In the genomic region with DNA sequence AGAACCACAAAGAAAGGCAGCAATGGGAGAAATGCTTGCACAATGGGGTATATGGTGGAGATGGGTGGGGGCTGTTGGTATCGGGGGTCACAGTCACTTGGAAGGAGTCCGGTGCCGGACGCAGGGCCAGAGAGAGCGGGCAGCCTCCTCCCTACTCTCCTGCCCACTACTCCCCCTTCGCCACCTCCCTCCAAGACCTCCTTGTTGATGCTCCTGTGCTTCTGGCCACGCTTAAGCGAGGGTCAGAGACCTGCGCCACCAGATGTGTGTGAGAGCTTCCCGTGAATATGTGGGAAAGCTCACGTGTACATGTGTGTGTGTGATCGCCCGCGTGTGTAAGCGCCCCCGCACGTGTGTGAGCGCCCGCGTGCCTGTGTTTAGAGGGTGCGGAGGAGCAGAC, we compare ENCODE assay signal across 9 mouse cellular contexts. TPM values are rescaled to one million over a fixed set of nuclear protein-coding genes. Genes with fewer than 3 reads are reported as not detected.
A peak's percentile ranks its signal among the peaks of the same experiment; 100 is the strongest.
DNase-seq lines count a peak whose midpoint lies in the region; ATAC-seq and TF ChIP-seq lines count a peak whose summit lies in the region.
"Had no signal": no experiment of that assay in that cellular context is flagged by ENCODE, and none has a peak within 500 bp of the region (broad histone marks: within the 10 kb centered on the region; RNA-seq: fewer than 3 reads in every experiment).

No protein-coding gene starts in this region.

- H3K9ac ChIP-seq in kidney, embryonic 14.5 days (ENCODE audit: low read depth, low read length) = peak overlapping the region; percentile 32
- no peak overlapping the region for H3K9ac ChIP-seq in embryonic facial prominence, embryonic 15.5 days
- peak overlapping the region; percentile 30; the same call in 1 of the 2 replicates for H3K9ac ChIP-seq in midbrain, postnatal 0 days (replicated peaks; ENCODE audit: low read length, poor library complexity, severe bottlenecking)

- peaks cover 10% of the 10 kb centered on the region for H3K4me1 ChIP-seq in kidney, embryonic 14.5 days (ENCODE audit: control insufficient read depth, insufficient read depth, low read length)
- peaks cover 11% of the 10 kb centered on the region; the same call in 1 of the 2 replicates for H3K4me1 ChIP-seq in embryonic facial prominence, embryonic 15.5 days
- H3K4me1 ChIP-seq in midbrain, postnatal 0 days (ENCODE audit: insufficient read depth, low read length) = peaks cover 7% of the 10 kb centered on the region; the same call in 1 of the 2 replicates

- peak overlapping the region; percentile 57 for H3K4me2 ChIP-seq in kidney, embryonic 14.5 days (replicated peaks; ENCODE audit: low read depth, low read length)
- H3K4me2 ChIP-seq in embryonic facial prominence, embryonic 15.5 days (replicated peaks) = peak overlapping the region; percentile 44
- peak overlapping the region; percentile 76 for H3K4me2 ChIP-seq in midbrain, postnatal 0 days (ENCODE audit: low read depth, low read length, poor library complexity, severe bottlenecking)

- H3K36me3 ChIP-seq in kidney, embryonic 14.5 days (ENCODE audit: control insufficient read depth, insufficient read depth, low read length) = no peaks in the 10 kb centered on the region
- H3K36me3 ChIP-seq in embryonic facial prominence, embryonic 15.5 days = no peaks in the 10 kb centered on the region
- no peaks in the 10 kb centered on the region for H3K36me3 ChIP-seq in midbrain, postnatal 0 days (ENCODE audit: insufficient read depth, low read length)

- no peak for TF ChIP-seq CTCF in left cerebral cortex, adult 2 months (IDR thresholded peaks at IDR 0.05)
- TF ChIP-seq CTCF in midbrain, postnatal 0 days (IDR thresholded peaks at IDR 0.05) = no peak

- H3K4me3 ChIP-seq in kidney, embryonic 14.5 days (ENCODE audit: low read length) = peak overlapping the region; percentile 32
- peak overlapping the region; percentile 27 for H3K4me3 ChIP-seq in embryonic facial prominence, embryonic 15.5 days (replicated peaks)
- H3K4me3 ChIP-seq in left cerebral cortex, adult 2 months = peak overlapping the region; percentile 17; the same call in 1 of the 2 replicates
- H3K4me3 ChIP-seq in midbrain, postnatal 0 days (ENCODE audit: low read depth, low read length) = peak overlapping the region; percentile 35
- H3K4me3 ChIP-seq: erythroblast, embryonic 14.5 days had no signal

- WGBS in kidney, embryonic 14.5 days = under 1% methylated on average over 21 of the region's 21 CpGs
- WGBS in embryonic facial prominence, embryonic 15.5 days = 2% methylated on average over 21 of the region's 21 CpGs
- 3% methylated on average over 21 of the region's 21 CpGs for WGBS in midbrain, postnatal 0 days

- no peak overlapping the region for H3K27ac ChIP-seq in kidney, embryonic 14.5 days (ENCODE audit: low read depth, low read length)
- H3K27ac ChIP-seq in embryonic facial prominence, embryonic 15.5 days (replicated peaks) = no peak overlapping the region
- no peak overlapping the region for H3K27ac ChIP-seq in left cerebral cortex, adult 2 months
- H3K27ac ChIP-seq in midbrain, postnatal 0 days (ENCODE audit: low read depth, low read length) = no peak overlapping the region

- no peaks in the 10 kb centered on the region for H3K9me3 ChIP-seq in kidney, embryonic 14.5 days (ENCODE audit: control insufficient read depth, low read length)
- no peaks in the 10 kb centered on the region for H3K9me3 ChIP-seq in embryonic facial prominence, embryonic 15.5 days (replicated peaks)
- H3K9me3 ChIP-seq in midbrain, postnatal 0 days (ENCODE audit: low read length) = no peaks in the 10 kb centered on the region

- peak; percentile 25; the same call in 1 of the 2 replicates for ATAC-seq in kidney, embryonic 14.5 days (ENCODE audit: low FRiP score, low TSS enrichment)
- no peak for ATAC-seq in embryonic facial prominence, embryonic 15.5 days (ENCODE audit: insufficient number of reproducible peaks, low FRiP score, low TSS enrichment, low read depth)
- ATAC-seq in midbrain, postnatal 0 days (ENCODE audit: low FRiP score) = no peak

- DNase-seq in kidney, postnatal 36 days = no peak
- peak in 1 of 2 experiments; percentile 23 for DNase-seq in left cerebral cortex, adult 2 months (ENCODE audit: extremely low spot score in 1 of 2, low spot score in 2 of 2)
- DNase-seq in midbrain, postnatal 0 days (ENCODE audit: low spot score) = no peak
- DNase-seq in ovary, adult 18-20 months (ENCODE audit: low spot score) = no peak
- DNase-seq in adrenal gland, postnatal 10 days = no peak
- DNase-seq in layer of hippocampus, adult 8-10 months (ENCODE audit: low spot score in 2 of 2) = no peak

- intact Hi-C loops in left cerebral cortex, adult 2 months (cut with DNase I) = no loop called here

- peaks cover 31% of the 10 kb centered on the region for H3K27me3 ChIP-seq in kidney, embryonic 14.5 days (ENCODE audit: control insufficient read depth, insufficient read depth, low read length)
- H3K27me3 ChIP-seq in embryonic facial prominence, embryonic 15.5 days = peaks cover 55% of the 10 kb centered on the region
- 0 out of 2 replicates have a peak, but pooled peaks cover 13% of the 10 kb centered on the region for H3K27me3 ChIP-seq in midbrain, postnatal 0 days (ENCODE audit: insufficient read depth, low read length)

RNA-seq across cellular contexts. Expression of a gene that starts 0.3 kb away (rescaled TPM):
- polyA plus RNA-seq in kidney, embryonic 14.5 days (2014; fragmentation: Nextera tagmentation; extraction: Ambion mirVana) = 0.40 and 1.2 TPM in 2 replicates
- 0.55 and 0.60 TPM in 2 replicates for polyA plus RNA-seq in embryonic facial prominence, embryonic 15.5 days (2015; fragmentation: Nextera tagmentation; extraction: Ambion mirVana)
- under 1 TPM; 0.45 to 0.47 TPM for total RNA-seq in left cerebral cortex, adult 2 months (2021)
- 1.9 and 3.2 TPM in 2 replicates for total RNA-seq in midbrain, postnatal 0 days (2014; rRNA removed)
- 1.2 and 1.4 TPM in 2 replicates for polyA plus RNA-seq in midbrain, postnatal 0 days (2015; fragmentation: Nextera tagmentation; extraction: Ambion mirVana)
- total RNA-seq in adrenal gland, postnatal 10 days (2021) = under 1 TPM; 0.33 TPM
- total RNA-seq in layer of hippocampus, adult 8-10 months (2022) = under 1 TPM; 0.27 to 0.43 (median 0.40) TPM
- polyA plus RNA-seq: erythroblast, embryonic 14.5 days had no signal

RNA-seq across cellular contexts. Expression of a gene that starts 27.8 kb away (rescaled TPM):
- 1.4 and 3.3 TPM in 2 replicates for polyA plus RNA-seq in kidney, embryonic 14.5 days (2014; fragmentation: Nextera tagmentation; extraction: Ambion mirVana)
- polyA plus RNA-seq in embryonic facial prominence, embryonic 15.5 days (2015; fragmentation: Nextera tagmentation; extraction: Ambion mirVana) = 0.07 and 0.13 TPM in 2 replicates
- not detected for total RNA-seq in left cerebral cortex, adult 2 months (2021)
- total RNA-seq in midbrain, postnatal 0 days (2014; rRNA removed) = not detected in 2 replicates
- not detected in 2 replicates for polyA plus RNA-seq in midbrain, postnatal 0 days (2015; fragmentation: Nextera tagmentation; extraction: Ambion mirVana)
- not detected for total RNA-seq in adrenal gland, postnatal 10 days (2021)
- not detected for total RNA-seq in layer of hippocampus, adult 8-10 months (2022)
- polyA plus RNA-seq: erythroblast, embryonic 14.5 days had no signal
